17 mouse cellular contexts compared by ENCODE assay signal in genomic region chr6:18540396-18540795, GRCm38 (mm10). TPM values are rescaled to one million over a fixed set of nuclear protein-coding genes. Genes with fewer than 3 reads are reported as not detected.
"Had no signal": no experiment of that assay in that cellular context is flagged by ENCODE, and none has a peak within 500 bp of the region (broad histone marks: within the 10 kb centered on the region; RNA-seq: fewer than 3 reads in every experiment).

No protein-coding gene starts in this region.

- DNase-seq: kidney, adult 8-10 months; kidney, postnatal 36 days; layer of hippocampus, adult 9-11 months; layer of hippocampus, postnatal 36 days; liver; liver, embryonic 13.5 days; liver, postnatal 0 days; lung, postnatal 14 days; right cerebral cortex, adult 18-20 months; right cerebral cortex, postnatal 25 days; thymus, postnatal 4 days had no signal

- H3K27me3 ChIP-seq: limb, embryonic 12.5 days; liver, embryonic 13.5 days; lung, embryonic 15.5 days; megakaryocyte, embryonic 14.5 days; midbrain, embryonic 13.5 days had no signal

- H3K4me2 ChIP-seq: limb, embryonic 12.5 days; liver, embryonic 13.5 days; lung, embryonic 15.5 days; midbrain, embryonic 13.5 days had no signal

- H3K9me3 ChIP-seq: limb, embryonic 12.5 days; liver, embryonic 13.5 days; lung, embryonic 15.5 days; megakaryocyte, embryonic 14.5 days; midbrain, embryonic 13.5 days had no signal

- H3K4me1 ChIP-seq: limb, embryonic 12.5 days; liver, embryonic 13.5 days; lung, embryonic 15.5 days; megakaryocyte, embryonic 14.5 days; midbrain, embryonic 13.5 days had no signal

- H3K4me3 ChIP-seq: limb, embryonic 12.5 days; liver, embryonic 13.5 days; lung, embryonic 15.5 days; megakaryocyte, embryonic 14.5 days; midbrain, embryonic 13.5 days; myocyte had no signal

- H3K9ac ChIP-seq: limb, embryonic 12.5 days; liver, embryonic 13.5 days; liver, postnatal 0 days; lung, embryonic 15.5 days; midbrain, embryonic 13.5 days had no signal

- H3K27ac ChIP-seq: limb, embryonic 12.5 days; liver, embryonic 13.5 days; lung, embryonic 15.5 days; macrophage; midbrain, embryonic 13.5 days had no signal

- H3K36me3 ChIP-seq: limb, embryonic 12.5 days; liver, embryonic 13.5 days; lung, embryonic 15.5 days; midbrain, embryonic 13.5 days had no signal

- ATAC-seq: liver, postnatal 0 days; midbrain, embryonic 13.5 days had no signal

RNA-seq across cellular contexts. Expression of gene Cttnbp2, which starts 25.8 kb away (rescaled TPM):
- polyA plus RNA-seq: macrophage, myocyte had no signal
